Mouse (Mus musculus) neural tube, embryonic 11.5 days (tissue): ENCODE results near the gene Pigw. TPM values are rescaled to one million over a fixed set of nuclear protein-coding genes. Genes with fewer than 3 reads are reported as not detected.

Source experiments
- ATAC-seq: fragments of 200-750 bp; cut with Nextera tagmentation; 2 replicates; pipeline ENCODE4 v1.8.0; 2017; ENCODE audit warnings: moderate number of reproducible peaks, mild to moderate bottlenecking, moderate TSS enrichment, moderate library complexity; ENCODE audit not compliant: insufficient read depth, low FRiP score, low TSS enrichment
- DNase-seq: peaks from one replicate; pipeline ENCODE4 v3.0.0-alpha.2; 2015; ENCODE audit warnings: low spot score
- H3K27ac ChIP-seq: fragments of 300-500 bp; sonication (generic); 2 replicates; pipeline ENCODE4 v1.5.1; 2014; ENCODE audit warnings: low read depth, mild to moderate bottlenecking, low read length
- H3K27me3 ChIP-seq: fragments of 300-500 bp; sonication (generic); 2 replicates; pipeline ENCODE4 v1.6.1; 2014; ENCODE audit warnings: mild to moderate bottlenecking, low read length, mixed read lengths; ENCODE audit not compliant: control insufficient read depth, insufficient read depth
- H3K36me3 ChIP-seq: fragments of 300-500 bp; sonication (generic); 2 replicates; pipeline ENCODE4 v1.6.1; 2014; ENCODE audit warnings: mild to moderate bottlenecking, low read length, moderate library complexity, mixed read lengths; ENCODE audit not compliant: control insufficient read depth, insufficient read depth
- H3K4me1 ChIP-seq: fragments of 300-500 bp; sonication (generic); 2 replicates; pipeline ENCODE4 v1.6.1; 2014; ENCODE audit warnings: low read length, mixed read lengths; ENCODE audit not compliant: control insufficient read depth, insufficient read depth
- H3K4me2 ChIP-seq: fragments of 300-500 bp; sonication (generic); 2 replicates; pipeline ENCODE4 v1.6.1; 2014; ENCODE audit warnings: low read depth, mild to moderate bottlenecking, moderate library complexity
- H3K4me3 ChIP-seq: fragments of 300-500 bp; sonication (generic); 2 replicates; pipeline ENCODE4 v1.5.1; 2014; ENCODE audit warnings: low read depth, low read length
- H3K9ac ChIP-seq: fragments of 300-500 bp; sonication (generic); 2 replicates; pipeline ENCODE4 v1.6.1; 2014; ENCODE audit warnings: mild to moderate bottlenecking, low read length
- H3K9me3 ChIP-seq: fragments of 300-500 bp; sonication (generic); 2 replicates; pipeline ENCODE4 v1.6.1; 2016; ENCODE audit warnings: low read length; ENCODE audit not compliant: control insufficient read depth
- WGBS: fragments of 180-500 bp; shearing (Covaris S2); extraction: QIAGEN DNeasy Blood & Tissue Kit; methylation state at CpG from one replicate; pipeline ENCODE4 v1.1.7; 2014; 5-methylcytosine and 5-hydroxymethylcytosine counted together
- polyA plus RNA-seq: library from polyadenylated mRNA; unstranded; fragments of >200 nt; fragmentation: Nextera tagmentation; extraction: Ambion mirVana; gene quantifications from 2 replicates; pipeline ENCODE4 v1.2.1, GENCODE M21; 2014

Pigw gene
- polyA plus RNA-seq, 1 experiment from 2014 or later = 3.8 TPM

- Histone ChIP-seq H3K36me3 (no peaks in the 10 kb centered on the region), H3K9ac (peak overlapping the region; percentile 91), H3K27me3 (no peaks in the 10 kb centered on the region), H3K4me3 (peak overlapping the region; percentile 89), H3K9me3 (no peaks in the 10 kb centered on the region), H3K4me2 (peak overlapping the region; percentile 73), H3K4me1 (peaks cover 7% of the 10 kb centered on the region), H3K27ac (no peak overlapping the region)
- ATAC-seq (no peak), DNase-seq (no peak)
- WGBS = 78% methylated on average over 4 of the region's 4 CpGs
Observed at GRCm38 (mm10) chr11:84871548-84872069, 8.5 kb downstream of the Pigw start.

GRCm38 (mm10) chr11:84871046-84871445, 9.0 kb downstream of the Pigw start:
- ATAC-seq = peak; percentile 56

GRCm38 (mm10) chr11:84870337-84871043, 9.6 kb downstream of the Pigw start, which contains the start of gene Ggnbp2:
Gene Ggnbp2 (minus strand): TSS chr11:84870817.
- H3K4me1 ChIP-seq = peaks cover 7% of the 10 kb centered on the region
- WGBS = under 1% methylated on average over 47 of the region's 62 CpGs
- peak; percentile 92 for DNase-seq
- peak; percentile 86 for ATAC-seq
- no peaks in the 10 kb centered on the region for H3K9me3 ChIP-seq
- H3K27ac ChIP-seq = peak within 1 kb of the TSS; percentile 98
- H3K36me3 ChIP-seq = no peaks in the 10 kb centered on the region
- peak within 1 kb of the TSS; percentile 91 for H3K9ac ChIP-seq
- H3K4me2 ChIP-seq = peak within 1 kb of the TSS; percentile 82
- H3K27me3 ChIP-seq = no peaks in the 10 kb centered on the region
- H3K4me3 ChIP-seq = peak within 1 kb of the TSS; percentile 89

More at GRCm38 (mm10) chr11:84871046-84871445, 9.0 kb downstream of the Pigw start:
- Histone ChIP-seq H3K27ac (peak overlapping the region; percentile 98), H3K36me3 (no peaks in the 10 kb centered on the region), H3K4me3 (peak overlapping the region; percentile 89), H3K4me1 (peaks cover 7% of the 10 kb centered on the region), H3K27me3 (no peaks in the 10 kb centered on the region), H3K4me2 (peak overlapping the region; percentile 73), H3K9ac (peak overlapping the region; percentile 91), H3K9me3 (no peaks in the 10 kb centered on the region)
- no peak for DNase-seq
- WGBS = under 1% methylated on average over 10 of the region's 10 CpGs

- ATAC-seq (peak; percentile 76), DNase-seq (peak; percentile 98)
- Histone ChIP-seq H3K9ac (peak overlapping the region; percentile 90), H3K27me3 (no peaks in the 10 kb centered on the region), H3K9me3 (no peaks in the 10 kb centered on the region), H3K4me1 (peaks cover 7% of the 10 kb centered on the region), H3K4me3 (peak overlapping the region; percentile 89), H3K27ac (peak overlapping the region; percentile 91), H3K4me2 (peak overlapping the region; percentile 82), H3K36me3 (no peaks in the 10 kb centered on the region)
- WGBS = under 1% methylated on average over 45 of the region's 61 CpGs
Observed at GRCm38 (mm10) chr11:84869537-84870232, 10.4 kb downstream of the Pigw start.

GRCm38 (mm10) chr11:84868786-84869259, 11.3 kb downstream of the Pigw start:
- Histone ChIP-seq H3K36me3 (no peaks in the 10 kb centered on the region), H3K4me3 (peak overlapping the region; percentile 89), H3K4me2 (peak overlapping the region; percentile 82), H3K9ac (peak overlapping the region; percentile 90), H3K4me1 (peaks cover 7% of the 10 kb centered on the region), H3K27ac (no peak overlapping the region), H3K27me3 (no peaks in the 10 kb centered on the region), H3K9me3 (no peaks in the 10 kb centered on the region)
- ATAC-seq = no peak
- 21% methylated on average over 7 of the region's 7 CpGs for WGBS
- DNase-seq = no peak

GRCm38 (mm10) chr11:84867586-84867985, 12.5 kb downstream of the Pigw start:
- WGBS = 93% methylated on average over 2 of the region's 2 CpGs
- Histone ChIP-seq H3K4me2 (0 out of 2 replicates have a peak overlapping the region, but pooled peaks have one; percentile 9), H3K36me3 (no peaks in the 10 kb centered on the region), H3K4me1 (peaks cover 7% of the 10 kb centered on the region), H3K27me3 (no peaks in the 10 kb centered on the region), H3K9ac (no peak overlapping the region), H3K4me3 (no peak overlapping the region), H3K9me3 (no peaks in the 10 kb centered on the region), H3K27ac (no peak overlapping the region)
- no peak for ATAC-seq
- no peak for DNase-seq

- DNase-seq (no peak), ATAC-seq (no peak)
- H3K9ac ChIP-seq = no peak overlapping the region
- WGBS = 78% methylated on average over 2 of the region's 2 CpGs
- no peak overlapping the region for H3K4me3 ChIP-seq
- H3K27me3 ChIP-seq = no peaks in the 10 kb centered on the region
- peaks cover 7% of the 10 kb centered on the region for H3K4me1 ChIP-seq
- H3K4me2 ChIP-seq = no peak overlapping the region
- H3K36me3 ChIP-seq = no peaks in the 10 kb centered on the region
- H3K27ac ChIP-seq = no peak overlapping the region
- no peaks in the 10 kb centered on the region for H3K9me3 ChIP-seq
Observed at GRCm38 (mm10) chr11:84865268-84865667, 14.8 kb downstream of the Pigw start.

GRCm38 (mm10) chr11:84855285-84855684, 24.8 kb downstream of the Pigw start:
- WGBS = 95% methylated on average over 6 of the region's 6 CpGs
- H3K9ac ChIP-seq = no peak overlapping the region
- DNase-seq = no peak
- H3K36me3 ChIP-seq = no peaks in the 10 kb centered on the region; the same call in none of the 2 replicates
- no peak overlapping the region for H3K4me3 ChIP-seq
- no peak overlapping the region for H3K27ac ChIP-seq
- H3K27me3 ChIP-seq = no peaks in the 10 kb centered on the region
- H3K4me2 ChIP-seq = no peak overlapping the region
- no peaks in the 10 kb centered on the region for H3K4me1 ChIP-seq
- H3K9me3 ChIP-seq = no peaks in the 10 kb centered on the region
- no peak for ATAC-seq
